Mouse (Mus musculus): ENCODE measurements at regions not wholly inside any gene's neighbourhood (a gene's known extent, or its start where the extent isn't known, plus 50 kb on each side); places are given as distances from the start of the nearest gene placed in this dataset.
A peak's percentile ranks its signal among the peaks of the same experiment; 100 is the strongest.

GRCm38 (mm10) chr11:65322877-65323440, 53.2 kb upstream of the Myocd start:
- ATAC-seq (ENCODE audit: insufficient read depth, low FRiP score), result peak; percentile 33; the same call in 1 of the 2 replicates
- no peak overlapping the region for H3K4me3 ChIP-seq (replicated peaks; ENCODE audit: low read length)
- H3K9ac ChIP-seq (ENCODE audit: low read length), result no peak overlapping the region

More at GRCm38 (mm10) chr11:65322877-65323440, 53.2 kb upstream of the Myocd start:
- peaks cover 14% of the 10 kb centered on the region; the same call in 1 of the 2 replicates for H3K4me1 ChIP-seq (ENCODE audit: control insufficient read depth, insufficient read depth, low read length)
- 30% methylated on average over 4 of the region's 4 CpGs for WGBS
- H3K9me3 ChIP-seq (replicated peaks; ENCODE audit: control insufficient read depth, low read length), result no peaks in the 10 kb centered on the region
- H3K27me3 ChIP-seq (ENCODE audit: control insufficient read depth, insufficient read depth, low read length), result no peaks in the 10 kb centered on the region
- H3K36me3 ChIP-seq (ENCODE audit: control insufficient read depth, insufficient read depth, low read length), result no peaks in the 10 kb centered on the region
- H3K4me2 ChIP-seq (ENCODE audit: low read depth, low read length), result no peak overlapping the region
- H3K27ac ChIP-seq (ENCODE audit: low read length), result peak overlapping the region; percentile 60; the same call in 1 of the 2 replicates
